Mouse (Mus musculus) limb, embryonic 14.5 days (tissue): ENCODE measurements around the gene Adamtsl1. TPM values are rescaled to one million over a fixed set of nuclear protein-coding genes. Genes with fewer than 3 reads are reported as not detected.

ENCODE experiments used
- ATAC-seq: fragments of 200-750 bp; cut with Nextera tagmentation; 2 replicates; pipeline ENCODE4 v1.8.0; 2017; ENCODE audit warnings: low read depth, moderate number of reproducible peaks, moderate TSS enrichment; ENCODE audit not compliant: low FRiP score
- DNase-seq: peaks from one replicate; pipeline ENCODE4 v3.0.0-alpha.2; 2015; ENCODE audit warnings: low spot score
- H3K27ac ChIP-seq: fragments of 300-500 bp; sonication (generic); replicated peaks from 2 replicates; pipeline ENCODE4 v1.5.1; 2014; ENCODE audit warnings: low read depth, mild to moderate bottlenecking, low read length, moderate library complexity, mixed read lengths
- H3K27me3 ChIP-seq: fragments of 300-500 bp; sonication (generic); 2 replicates; pipeline ENCODE4 v1.6.1; 2014; ENCODE audit warnings: low read length, mixed read lengths; ENCODE audit not compliant: control insufficient read depth, insufficient read depth
- H3K36me3 ChIP-seq: fragments of 300-500 bp; sonication (generic); 2 replicates; pipeline ENCODE4 v1.6.1; 2014; ENCODE audit warnings: mild to moderate bottlenecking, low read length, moderate library complexity, mixed read lengths; ENCODE audit not compliant: control insufficient read depth, insufficient read depth
- H3K4me1 ChIP-seq: fragments of 300-500 bp; sonication (generic); 2 replicates; pipeline ENCODE4 v1.6.1; 2014; ENCODE audit warnings: antibody characterized with exemption, low read length, mixed read lengths; ENCODE audit not compliant: control insufficient read depth, insufficient read depth
- H3K4me2 ChIP-seq: fragments of 300-500 bp; sonication (generic); replicated peaks from 2 replicates; pipeline ENCODE4 v1.6.1; 2014; ENCODE audit warnings: low read depth, mild to moderate bottlenecking, low read length, moderate library complexity; ENCODE audit not compliant: severe bottlenecking
- H3K4me3 ChIP-seq: fragments of 300-500 bp; sonication (generic); replicated peaks from 2 replicates; pipeline ENCODE4 v1.5.1; 2014; ENCODE audit warnings: low read length
- H3K9ac ChIP-seq: fragments of 300-500 bp; sonication (generic); 2 replicates; pipeline ENCODE4 v1.6.1; 2014; ENCODE audit warnings: mild to moderate bottlenecking, low read depth, low read length, moderate library complexity; ENCODE audit not compliant: severe bottlenecking
- H3K9me3 ChIP-seq: fragments of 300-500 bp; sonication (generic); 2 replicates; pipeline ENCODE4 v1.6.1; 2016; ENCODE audit warnings: low read length; ENCODE audit not compliant: control insufficient read depth
- POLR2A ChIP-seq: fragments of 200-500 bp; IDR thresholded peaks from 2 replicates; pipeline ENCODE4 v1.8.0; 2012; ENCODE audit warnings: inconsistent platforms, mild to moderate bottlenecking, moderate library complexity, borderline replicate concordance; ENCODE audit not compliant: insufficient read depth, insufficient read length; ENCODE audit errors: extremely low read depth
- WGBS: fragments of 180-500 bp; shearing (Covaris S2); extraction: QIAGEN DNeasy Blood & Tissue Kit; methylation state at CpG from one replicate; pipeline ENCODE4 v1.1.7; 2014; 5-methylcytosine and 5-hydroxymethylcytosine counted together
- polyA plus RNA-seq, 2 experiments: library from polyadenylated mRNA; depleted of rRNA in 1 of 2; stranded (reverse) in 1 of 2; unstranded in 1 of 2; fragments of >200 nt; fragmentation: Nextera tagmentation in 1 of 2; extraction: Ambion mirVana in 1 of 2; gene quantifications; 2 replicates each; pipeline versions ENCODE4 v1.2.1 to v1.2.3; 2012 to 2014

The Adamtsl1 gene
- polyA plus RNA-seq, 2 experiments = 22.9 to 47.5 TPM

DNA sequence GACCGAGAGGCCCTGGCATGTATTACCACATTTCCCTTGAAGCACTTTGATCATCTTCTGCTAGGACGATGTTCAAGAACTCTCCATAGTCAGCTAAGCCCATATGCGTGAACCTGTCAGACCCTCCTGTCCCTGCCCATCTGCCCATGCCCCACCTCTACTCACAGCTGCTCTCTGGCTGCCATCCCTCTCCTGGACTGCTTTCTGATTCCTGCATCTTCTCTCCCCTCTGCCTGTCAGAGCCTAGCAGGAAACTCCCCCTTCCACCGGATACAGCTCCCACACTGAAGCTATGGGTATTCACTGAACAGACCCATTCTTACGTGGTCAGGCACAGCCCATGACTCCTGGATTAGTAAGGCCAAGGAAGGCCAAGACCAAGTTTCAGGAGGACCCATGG, 812.0 kb downstream of the Adamtsl1 start:
- no peaks in the 10 kb centered on the region for H3K27me3 ChIP-seq
- TF ChIP-seq POLR2A = no peak
- WGBS = 72% methylated on average over 5 of the region's 5 CpGs
- DNase-seq (no peak), ATAC-seq (no peak)
- no peaks in the 10 kb centered on the region for H3K36me3 ChIP-seq
- H3K4me3 ChIP-seq = no peak overlapping the region
- H3K9ac ChIP-seq = no peak overlapping the region
- H3K27ac ChIP-seq = no peak overlapping the region
- no peaks in the 10 kb centered on the region for H3K9me3 ChIP-seq
- H3K4me2 ChIP-seq = no peak overlapping the region
- H3K4me1 ChIP-seq = peaks cover 16% of the 10 kb centered on the region

DNA sequence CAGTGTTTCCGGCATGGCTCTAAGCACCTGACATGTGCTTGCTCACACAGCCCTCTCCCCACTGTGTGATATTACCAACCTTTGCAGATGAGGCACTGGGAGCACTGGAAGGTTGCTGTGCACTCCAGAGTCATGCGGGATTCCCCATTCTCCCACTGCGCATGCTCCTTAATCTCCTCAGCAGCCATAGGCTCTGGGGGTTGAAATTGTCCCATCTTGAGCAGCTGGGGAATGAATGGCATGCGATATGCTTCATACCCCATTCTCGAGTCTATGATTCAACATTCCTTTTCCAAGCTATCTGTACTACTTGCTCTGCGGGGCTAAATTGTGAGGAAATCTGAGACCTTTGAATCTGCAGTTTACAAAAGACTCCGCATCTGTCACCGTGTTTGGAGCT, 812.7 kb downstream of the Adamtsl1 start:
- Histone ChIP-seq H3K4me2 (no peak overlapping the region), H3K9ac (no peak overlapping the region), H3K27ac (no peak overlapping the region), H3K27me3 (no peaks in the 10 kb centered on the region), H3K4me1 (peaks cover 16% of the 10 kb centered on the region), H3K36me3 (no peaks in the 10 kb centered on the region), H3K4me3 (no peak overlapping the region), H3K9me3 (no peaks in the 10 kb centered on the region)
- ATAC-seq (peak; percentile 51), DNase-seq (peak; percentile 48)
- TF ChIP-seq POLR2A = no peak
- 67% methylated on average over 8 of the region's 8 CpGs for WGBS

DNA sequence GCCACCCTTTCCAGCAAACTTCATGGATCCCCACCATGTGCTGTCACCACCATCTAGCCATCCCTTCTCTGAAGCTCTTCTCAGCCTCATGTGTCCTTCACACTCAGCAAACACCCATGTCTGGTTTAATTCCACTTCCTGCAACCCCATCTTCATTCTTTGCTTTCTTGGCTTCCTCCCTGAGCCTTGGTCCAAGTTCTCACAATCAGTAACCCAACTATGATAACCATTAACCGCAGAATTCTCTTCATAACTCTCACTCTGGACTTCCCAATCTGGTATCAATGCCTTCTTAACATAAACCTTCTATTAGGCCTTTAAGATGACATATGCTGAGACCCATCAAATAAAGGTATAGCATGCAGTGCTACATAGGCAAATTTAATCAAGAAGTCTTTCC, 815.5 kb downstream of the Adamtsl1 start:
- Histone ChIP-seq H3K36me3 (no peaks in the 10 kb centered on the region), H3K4me1 (peaks cover 7% of the 10 kb centered on the region; the same call in 1 of the 2 replicates), H3K27ac (no peak overlapping the region), H3K27me3 (no peaks in the 10 kb centered on the region), H3K9me3 (no peaks in the 10 kb centered on the region), H3K4me3 (no peak overlapping the region), H3K4me2 (no peak overlapping the region), H3K9ac (no peak overlapping the region)
- DNase-seq = no peak
- ATAC-seq = no peak
- WGBS = 87% methylated on average over 1 of the region's 1 CpGs
- no peak for TF ChIP-seq POLR2A

DNA sequence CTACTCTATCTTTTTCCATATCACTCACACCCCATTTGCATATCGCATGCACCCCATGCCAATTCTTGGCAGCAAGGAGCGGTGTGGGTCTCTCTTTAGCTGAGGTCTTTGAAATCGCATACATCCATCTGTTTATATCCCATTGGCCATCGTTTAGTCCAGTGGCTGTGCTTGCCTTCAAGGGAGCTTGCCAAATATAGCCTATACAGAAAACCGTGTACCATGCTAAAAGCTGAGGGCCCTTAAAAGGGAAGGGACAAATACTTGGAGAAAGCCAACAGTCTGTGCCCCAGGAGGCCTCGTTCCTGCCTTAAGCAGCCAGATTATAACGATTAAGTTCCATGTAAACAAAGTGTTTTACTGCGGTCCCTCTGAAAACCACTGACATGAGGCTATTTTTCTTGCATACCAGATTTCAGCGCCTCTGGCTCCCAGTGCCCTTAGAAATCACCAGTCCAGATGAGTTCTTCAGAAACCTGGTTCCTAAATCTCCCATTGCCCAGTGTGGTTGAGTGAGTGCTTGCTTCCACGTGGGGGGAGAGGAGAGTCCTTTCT, 822.0 kb downstream of the Adamtsl1 start:
- ATAC-seq = no peak
- Histone ChIP-seq H3K27me3 (no peaks in the 10 kb centered on the region), H3K4me1 (peaks cover 16% of the 10 kb centered on the region), H3K4me2 (no peak overlapping the region), H3K36me3 (peaks cover 8% of the 10 kb centered on the region; the same call in 1 of the 2 replicates), H3K4me3 (no peak overlapping the region), H3K9ac (no peak overlapping the region), H3K9me3 (no peaks in the 10 kb centered on the region), H3K27ac (no peak overlapping the region)
- TF ChIP-seq POLR2A = no peak
- DNase-seq = no peak
- WGBS = 29% methylated on average over 10 of the region's 10 CpGs

DNA sequence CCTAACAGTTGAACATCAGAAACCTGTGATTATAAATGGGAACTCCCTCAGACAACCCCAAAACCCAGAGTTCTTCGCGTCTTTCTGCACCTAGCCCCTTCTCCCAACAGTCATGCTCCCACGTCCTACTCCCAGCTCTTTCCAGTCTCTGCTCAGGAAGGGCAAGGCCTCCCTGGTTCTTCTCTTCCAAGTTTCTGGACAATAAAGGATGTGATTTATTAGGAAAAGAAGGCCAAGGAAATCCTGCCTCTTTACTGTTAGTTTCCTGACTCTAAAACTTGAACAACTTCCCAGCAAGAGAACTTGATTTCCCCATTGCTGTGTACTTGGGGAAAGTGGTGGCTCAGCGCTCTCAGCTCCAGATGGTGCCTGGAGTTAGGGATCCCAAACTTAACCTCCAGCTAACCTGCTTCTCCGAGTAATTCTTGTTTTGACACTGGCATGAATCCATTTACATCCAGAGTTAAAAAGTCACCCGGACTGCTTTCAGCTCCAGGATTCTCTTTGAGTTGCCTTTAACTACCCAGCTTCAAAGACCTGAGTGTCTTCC, 823.3 kb downstream of the Adamtsl1 start:
- no peak overlapping the region for H3K27ac ChIP-seq
- H3K36me3 ChIP-seq = peaks cover 13% of the 10 kb centered on the region
- no peaks in the 10 kb centered on the region for H3K27me3 ChIP-seq
- H3K9me3 ChIP-seq = no peaks in the 10 kb centered on the region
- no peak for ATAC-seq
- TF ChIP-seq POLR2A = no peak
- 66% methylated on average over 6 of the region's 6 CpGs for WGBS
- peaks cover 16% of the 10 kb centered on the region for H3K4me1 ChIP-seq
- H3K9ac ChIP-seq = no peak overlapping the region
- DNase-seq = peak; percentile 3
- H3K4me2 ChIP-seq = no peak overlapping the region
- H3K4me3 ChIP-seq = no peak overlapping the region
